Mouse (Mus musculus): ENCODE measurements around the gene 1700025C18Rik. TPM values are rescaled to one million over a fixed set of nuclear protein-coding genes. Genes with fewer than 3 reads are reported as not detected.

The 1700025C18Rik gene
- polyA plus RNA-seq, 1 experiment from 2014 or later, result not detected

DNA sequence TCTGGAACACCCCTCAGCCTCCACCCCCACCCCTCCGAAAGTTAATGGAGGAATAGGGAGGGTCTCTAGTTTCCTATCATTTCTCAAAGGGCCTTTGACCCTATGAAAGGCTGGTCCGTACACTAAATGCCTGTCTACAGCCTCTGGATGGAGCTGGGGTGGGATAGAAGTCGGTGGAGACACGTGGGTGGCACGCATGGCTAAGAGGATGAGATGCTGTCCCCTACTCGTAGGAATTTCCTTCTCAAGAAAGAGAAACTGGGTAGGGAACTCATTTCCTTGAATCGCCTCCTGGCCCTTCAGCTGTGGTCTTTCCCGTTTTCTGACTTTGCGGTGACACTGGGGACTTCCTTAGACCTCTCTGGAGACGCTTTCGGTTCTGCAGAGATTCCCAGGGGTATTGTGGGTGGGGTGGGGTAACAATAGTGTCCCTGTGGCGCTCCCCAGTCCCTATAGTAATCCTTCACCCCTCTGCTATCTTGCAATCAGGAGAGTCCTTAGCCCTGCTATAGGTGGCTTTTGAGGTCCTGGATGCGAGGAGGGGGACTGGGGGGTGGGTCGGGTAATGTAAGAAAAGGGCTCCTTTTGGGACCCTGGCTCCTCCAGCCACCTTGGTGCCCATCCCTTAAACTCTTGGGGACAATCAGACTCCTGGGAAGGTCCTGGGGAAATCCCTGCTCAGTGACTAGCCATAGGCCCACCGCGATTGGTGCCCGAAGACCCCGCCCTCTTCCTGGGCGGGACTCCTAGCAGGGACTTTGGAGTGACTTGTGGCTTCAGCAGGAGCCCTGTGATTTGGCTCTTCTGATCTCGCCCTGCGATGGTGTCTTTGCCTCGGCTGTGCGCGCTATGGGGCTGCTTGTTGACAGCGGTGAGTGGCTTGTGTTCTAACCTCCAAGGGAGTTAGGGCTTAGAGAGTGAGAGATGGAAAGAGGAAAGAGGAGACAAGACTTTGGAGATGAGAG, 35.4 kb downstream of the 1700025C18Rik start, which contains the start of gene Cd40:
Cd40 (plus strand) TSS at position 740 of the 965 bp plus-strand sequence.
- H3K9ac ChIP-seq, result peak within 1 kb of the TSS; percentile 18
- peak within 1 kb of the TSS; percentile 68 for H3K4me2 ChIP-seq (replicated peaks)
- peak within 1 kb of the TSS; percentile 39 for H3K4me3 ChIP-seq (replicated peaks)
- peaks cover 7% of the 10 kb centered on the region; the same call in 1 of the 2 replicates for H3K27me3 ChIP-seq (replicated peaks)
- peaks cover 19% of the 10 kb centered on the region for H3K4me1 ChIP-seq (replicated peaks)
- H3K27ac ChIP-seq, result peak within 1 kb of the TSS; percentile 14; the same call in 1 of the 2 replicates
- peak; percentile 94 for ATAC-seq
- no peaks in the 10 kb centered on the region for H3K9me3 ChIP-seq
- no peaks in the 10 kb centered on the region for H3K36me3 ChIP-seq
- 9% methylated on average over 25 of the region's 25 CpGs for WGBS

- ATAC-seq, result no peak
- 39% methylated on average over 11 of the region's 11 CpGs for WGBS
- H3K9me3 ChIP-seq, result no peaks in the 10 kb centered on the region
Observed at GRCm38 (mm10) chr2:165051566-165051965, 39.0 kb downstream of the 1700025C18Rik start.

DNA sequence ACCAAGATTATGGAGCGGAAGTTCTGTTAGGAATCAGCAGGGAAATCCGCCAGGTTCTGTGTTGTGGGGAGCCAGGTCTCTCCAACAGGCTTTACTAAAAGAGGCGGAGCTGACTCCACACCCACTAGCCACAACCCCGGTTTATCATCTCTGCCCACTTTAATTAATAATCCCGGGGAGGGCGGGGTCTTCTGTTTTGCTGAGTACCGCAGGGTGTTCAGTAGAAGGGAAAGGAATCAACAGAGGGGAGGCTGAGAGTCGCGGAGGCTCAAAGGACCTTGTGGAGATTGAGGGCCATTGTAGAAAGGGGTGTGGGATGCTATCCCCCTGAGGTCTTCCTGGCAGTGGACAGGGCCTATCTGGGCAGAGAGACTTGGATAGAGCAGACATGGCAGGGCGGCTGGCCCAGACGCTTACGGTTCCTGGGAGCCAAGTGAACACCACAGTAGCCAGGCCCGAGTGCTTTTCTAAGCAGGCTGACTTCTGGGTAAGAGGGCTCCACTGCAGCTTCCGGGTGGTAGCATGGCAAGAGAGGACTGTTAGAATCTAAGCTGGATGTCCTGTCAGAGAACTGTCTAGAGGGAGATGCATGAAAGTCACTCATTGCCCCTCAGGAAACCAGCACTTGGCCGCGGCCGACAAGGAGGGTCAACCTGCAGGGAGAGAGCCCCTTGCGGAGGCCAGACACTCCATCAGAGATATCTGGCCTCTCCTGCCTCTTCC, 39.6 kb downstream of the 1700025C18Rik start:
- no peaks in the 10 kb centered on the region for H3K36me3 ChIP-seq
- ATAC-seq, result no peak
- H3K4me3 ChIP-seq (replicated peaks), result no peak overlapping the region
- no peaks in the 10 kb centered on the region; the same call in 1 of the 2 replicates for H3K27me3 ChIP-seq (replicated peaks)
- no peak overlapping the region for H3K4me2 ChIP-seq (replicated peaks)
- WGBS, result 75% methylated on average over 18 of the region's 18 CpGs
- no peak overlapping the region for H3K27ac ChIP-seq
- H3K4me1 ChIP-seq (replicated peaks), result peaks cover 13% of the 10 kb centered on the region; the same call in 1 of the 2 replicates
- no peak overlapping the region for H3K9ac ChIP-seq
- no peaks in the 10 kb centered on the region for H3K9me3 ChIP-seq

More at GRCm38 (mm10) chr2:165051566-165051965, 39.0 kb downstream of the 1700025C18Rik start:
- peaks cover 15% of the 10 kb centered on the region for H3K4me1 ChIP-seq (replicated peaks)
- H3K9ac ChIP-seq, result no peak overlapping the region
- no peak overlapping the region for H3K4me3 ChIP-seq (replicated peaks)
- peaks cover 4% of the 10 kb centered on the region; the same call in 1 of the 2 replicates for H3K27me3 ChIP-seq (replicated peaks)
- no peaks in the 10 kb centered on the region for H3K36me3 ChIP-seq
- H3K27ac ChIP-seq, result no peak overlapping the region
- no peak overlapping the region for H3K4me2 ChIP-seq (replicated peaks)

- H3K9ac ChIP-seq, result no peak overlapping the region
- H3K27ac ChIP-seq, result no peak overlapping the region
- ATAC-seq, result no peak
- WGBS, result 64% methylated on average over 5 of the region's 5 CpGs
- no peak overlapping the region for H3K4me3 ChIP-seq (replicated peaks)
- no peaks in the 10 kb centered on the region for H3K9me3 ChIP-seq
- H3K4me1 ChIP-seq (replicated peaks), result no peaks in the 10 kb centered on the region
- H3K4me2 ChIP-seq (replicated peaks), result no peak overlapping the region
- H3K27me3 ChIP-seq (replicated peaks), result no peaks in the 10 kb centered on the region; the same call in 1 of the 2 replicates
- no peaks in the 10 kb centered on the region for H3K36me3 ChIP-seq
Observed at GRCm38 (mm10) chr2:165049044-165049443, 41.5 kb downstream of the 1700025C18Rik start.

- Histone ChIP-seq H3K27ac (no peak overlapping the region), H3K27me3 (replicated peaks) (no peaks in the 10 kb centered on the region), H3K9me3 (no peaks in the 10 kb centered on the region), H3K36me3 (no peaks in the 10 kb centered on the region), H3K4me1 (replicated peaks) (no peaks in the 10 kb centered on the region; the same call in 1 of the 2 replicates), H3K9ac (no peak overlapping the region), H3K4me3 (replicated peaks) (no peak overlapping the region), H3K4me2 (replicated peaks) (no peak overlapping the region)
- ATAC-seq, result peak; percentile 16; the same call in 1 of the 2 replicates
- WGBS, result 61% methylated on average over 2 of the region's 2 CpGs
Observed at GRCm38 (mm10) chr2:165043729-165044128, 46.8 kb downstream of the 1700025C18Rik start.

DNA sequence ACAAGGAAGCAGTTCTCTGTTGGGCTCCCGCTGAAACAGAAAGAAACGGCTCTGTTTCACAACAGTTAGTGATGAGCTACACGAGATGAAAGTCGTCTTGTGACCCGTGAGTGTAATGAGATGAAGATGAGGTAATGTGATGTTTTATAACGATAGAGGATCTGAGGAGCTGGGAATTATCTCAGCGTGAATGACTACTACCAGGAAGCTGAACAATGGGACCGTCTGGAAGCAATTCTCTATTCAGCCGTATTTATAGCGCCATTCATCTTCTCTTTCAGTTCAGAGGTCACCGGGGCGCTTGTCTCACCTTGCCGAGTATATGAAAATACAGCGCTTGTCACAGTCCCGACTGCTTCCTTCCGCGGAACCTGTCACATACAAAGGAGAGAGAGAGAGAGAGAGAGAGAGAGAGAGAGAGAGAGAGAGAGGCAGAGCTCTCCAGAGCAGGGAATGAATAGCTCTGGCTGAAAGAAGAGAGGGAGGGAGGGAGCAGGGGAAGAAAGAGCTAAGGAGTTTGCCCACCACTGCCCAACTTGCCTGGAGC, 47.4 kb downstream of the 1700025C18Rik start:
- H3K4me3 ChIP-seq (replicated peaks), result no peak overlapping the region
- H3K9ac ChIP-seq, result no peak overlapping the region
- no peaks in the 10 kb centered on the region for H3K27me3 ChIP-seq (replicated peaks)
- WGBS, result 8% methylated on average over 17 of the region's 17 CpGs
- peak; percentile 82 for ATAC-seq
- no peak overlapping the region for H3K27ac ChIP-seq
- no peaks in the 10 kb centered on the region for H3K36me3 ChIP-seq
- no peaks in the 10 kb centered on the region; the same call in 1 of the 2 replicates for H3K4me1 ChIP-seq (replicated peaks)
- H3K9me3 ChIP-seq, result no peaks in the 10 kb centered on the region
- peak overlapping the region; percentile 8; the same call in 1 of the 2 replicates for H3K4me2 ChIP-seq (replicated peaks)

GRCm38 (mm10) chr2:165042126-165042525, 48.4 kb downstream of the 1700025C18Rik start:
- H3K27me3 ChIP-seq (replicated peaks), result no peaks in the 10 kb centered on the region
- 74% methylated on average over 5 of the region's 5 CpGs for WGBS
- H3K4me1 ChIP-seq (replicated peaks), result no peaks in the 10 kb centered on the region; the same call in 1 of the 2 replicates
- no peak overlapping the region for H3K27ac ChIP-seq
- no peak overlapping the region for H3K4me3 ChIP-seq (replicated peaks)
- no peaks in the 10 kb centered on the region for H3K9me3 ChIP-seq
- H3K4me2 ChIP-seq (replicated peaks), result no peak overlapping the region
- H3K36me3 ChIP-seq, result no peaks in the 10 kb centered on the region
- no peak overlapping the region for H3K9ac ChIP-seq
- no peak for ATAC-seq

- H3K27me3 ChIP-seq (replicated peaks), result no peaks in the 10 kb centered on the region
- no peak overlapping the region for H3K4me2 ChIP-seq (replicated peaks)
- no peak overlapping the region for H3K9ac ChIP-seq
- no peaks in the 10 kb centered on the region for H3K36me3 ChIP-seq
- no peaks in the 10 kb centered on the region for H3K9me3 ChIP-seq
- no peak overlapping the region for H3K27ac ChIP-seq
- no peak for ATAC-seq
- WGBS, result 69% methylated on average over 4 of the region's 4 CpGs
- no peak overlapping the region for H3K4me3 ChIP-seq (replicated peaks)
- peaks cover 10% of the 10 kb centered on the region for H3K4me1 ChIP-seq (replicated peaks)
Observed at GRCm38 (mm10) chr2:165037415-165037814, 53.1 kb downstream of the 1700025C18Rik start.

DNA sequence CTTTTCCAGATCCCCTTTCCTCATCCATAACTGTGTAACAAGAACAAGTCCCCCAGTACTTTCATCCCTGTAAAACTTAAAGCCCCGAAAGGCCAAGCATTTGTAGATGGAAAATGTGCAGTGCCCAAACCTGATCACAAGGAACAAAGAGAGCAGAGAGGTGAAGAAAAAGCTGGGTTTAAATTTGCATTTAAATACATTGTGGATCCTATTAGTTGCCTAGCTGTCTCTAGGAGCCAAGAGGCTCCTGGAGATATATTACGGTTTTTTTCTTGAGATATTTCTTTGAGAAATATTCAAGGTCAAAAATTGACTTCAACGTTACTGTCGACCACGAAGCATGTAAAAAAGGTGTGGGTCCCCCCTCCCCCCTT, 55.5 kb downstream of the 1700025C18Rik start:
- no peaks in the 10 kb centered on the region for H3K27me3 ChIP-seq (replicated peaks)
- no peaks in the 10 kb centered on the region for H3K36me3 ChIP-seq
- 40% methylated on average over 5 of the region's 5 CpGs for WGBS
- H3K9ac ChIP-seq, result no peak overlapping the region
- H3K4me2 ChIP-seq (replicated peaks), result peak overlapping the region; percentile 77
- peak overlapping the region; percentile 97 for H3K4me3 ChIP-seq (replicated peaks)
- 0 out of 2 replicates have a peak overlapping the region, but pooled peaks have one; percentile 9 for H3K27ac ChIP-seq
- no peaks in the 10 kb centered on the region for H3K9me3 ChIP-seq
- peaks cover 12% of the 10 kb centered on the region for H3K4me1 ChIP-seq (replicated peaks)
- ATAC-seq, result no peak; the same call in 1 of the 2 replicates

- H3K27ac ChIP-seq, result peak within 1 kb of the TSS; percentile 78
- peak; percentile 98 for ATAC-seq
- peak within 1 kb of the TSS; percentile 96 for H3K9ac ChIP-seq
- peaks cover 12% of the 10 kb centered on the region for H3K4me1 ChIP-seq (replicated peaks)
- H3K4me2 ChIP-seq (replicated peaks), result peak within 1 kb of the TSS; percentile 77
- H3K36me3 ChIP-seq, result no peaks in the 10 kb centered on the region
- H3K4me3 ChIP-seq (replicated peaks), result peak within 1 kb of the TSS; percentile 97
- WGBS, result under 1% methylated on average over 110 of the region's 111 CpGs
- H3K27me3 ChIP-seq (replicated peaks), result no peaks in the 10 kb centered on the region
- H3K9me3 ChIP-seq, result no peaks in the 10 kb centered on the region
Observed at GRCm38 (mm10) chr2:165034131-165035057, 56.2 kb downstream of the 1700025C18Rik start, which contains the start of gene Ncoa5. TSS of gene Ncoa5 (minus strand) at chr2:165034867.

- H3K27ac ChIP-seq, result no peak overlapping the region
- H3K36me3 ChIP-seq, result no peaks in the 10 kb centered on the region
- peaks cover 12% of the 10 kb centered on the region for H3K4me1 ChIP-seq (replicated peaks)
- peak overlapping the region; percentile 77 for H3K4me2 ChIP-seq (replicated peaks)
- no peak overlapping the region for H3K9ac ChIP-seq
- no peaks in the 10 kb centered on the region for H3K9me3 ChIP-seq
- no peaks in the 10 kb centered on the region for H3K27me3 ChIP-seq (replicated peaks)
- peak overlapping the region; percentile 97 for H3K4me3 ChIP-seq (replicated peaks)
- no peak for ATAC-seq
- WGBS, result 33% methylated on average over 6 of the region's 6 CpGs
Observed at GRCm38 (mm10) chr2:165033306-165033705, 57.2 kb downstream of the 1700025C18Rik start.

All from intestine, embryonic 15.5 days (tissue).